Mouse (Mus musculus) MEL (cell line): Measurements from ENCODE around the gene Tsx. TPM values are rescaled to one million over a fixed set of nuclear protein-coding genes. Genes with fewer than 3 reads are reported as not detected.

ENCODE experiments used
- DNase-seq: peaks from one replicate; pipeline ENCODE4 v3.0.0; 2011; ENCODE audit warnings: low read depth, low spot score
- H3K27ac ChIP-seq: 2 replicates; pipeline ENCODE4 v1.5.1; 2012; ENCODE audit warnings: low read depth, mild to moderate bottlenecking, control low read depth, low read length, moderate library complexity; ENCODE audit not compliant: control insufficient read depth
- H3K27me3 ChIP-seq, 2 experiments: fragments of 150-350 bp in 1 of 2; sonication (generic) in 1 of 2; 2 replicates each; pipeline ENCODE4 v1.6.1; 2012; ENCODE audit warnings: low read length in 2 of 2, mild to moderate bottlenecking in 2 of 2, improper control_type of control experiment in 1 of 2, moderate library complexity in 1 of 2; ENCODE audit not compliant: insufficient read depth in 2 of 2, control insufficient read depth in 1 of 2
- H3K36me3 ChIP-seq, 2 experiments: 2 replicates each; pipeline ENCODE4 v1.6.1; 2012 to 2014; ENCODE audit warnings: low read length in 2 of 2, improper control_type of control experiment in 1 of 2, inconsistent platforms in 1 of 2, mild to moderate bottlenecking in 1 of 2; ENCODE audit not compliant: insufficient read depth in 2 of 2, control insufficient read depth in 1 of 2
- H3K4me1 ChIP-seq, 2 experiments: fragments of 150-350 bp in 1 of 2; sonication (generic) in 1 of 2; 2 replicates each; pipeline ENCODE4 v1.6.1; 2012; ENCODE audit warnings: low read length in 2 of 2, improper control_type of control experiment in 1 of 2, mild to moderate bottlenecking in 1 of 2; ENCODE audit not compliant: insufficient read depth in 2 of 2, control insufficient read depth in 1 of 2
- H3K4me3 ChIP-seq, 2 experiments: fragments of 150-350 bp in 1 of 2; sonication (generic) in 1 of 2; 2 replicates each; pipeline ENCODE4 v1.5.1; 2012; ENCODE audit warnings: low read depth in 2 of 2, low read length in 2 of 2, mild to moderate bottlenecking in 2 of 2, moderate library complexity in 2 of 2, control low read depth in 1 of 2, improper control_type of control experiment in 1 of 2; ENCODE audit not compliant: control insufficient read depth in 1 of 2, insufficient read depth in 1 of 2
- H3K79me2 ChIP-seq: 2 replicates; pipeline ENCODE4 v1.6.1; 2012; ENCODE audit warnings: mild to moderate bottlenecking, low read length, moderate library complexity; ENCODE audit not compliant: control insufficient read depth, poor library complexity, insufficient read depth
- H3K9ac ChIP-seq: 2 replicates; pipeline ENCODE4 v1.6.1; 2012; ENCODE audit warnings: low read depth, mild to moderate bottlenecking, control low read depth, low read length, moderate library complexity; ENCODE audit not compliant: control insufficient read depth, poor library complexity, severe bottlenecking
- H3K9me3 ChIP-seq: fragments of 150-350 bp; sonication (generic); replicated peaks from 2 replicates; pipeline ENCODE4 v1.6.1; 2012; ENCODE audit warnings: mild to moderate bottlenecking, low read length, improper control_type of control experiment, moderate library complexity; ENCODE audit not compliant: insufficient read depth
- CHD1 ChIP-seq: IDR thresholded peaks from 2 replicates; pipeline ENCODE4 v1.6.1; 2012; ENCODE audit warnings: low read depth, mild to moderate bottlenecking, inconsistent platforms, low read length, improper control_type of control experiment
- CTCF ChIP-seq, 3 experiments: IDR thresholded peaks in 2 of 3; conservative IDR thresholded peaks in 1 of 3; 2 replicates each; pipeline ENCODE4 v1.5.1; 2011 to 2012; ENCODE audit warnings: low read length in 3 of 3, low read depth in 2 of 3, mild to moderate bottlenecking in 2 of 3, improper control_type of control experiment in 1 of 3, inconsistent platforms in 1 of 3, mixed read lengths in 1 of 3, moderate library complexity in 1 of 3; ENCODE audit not compliant: control insufficient read depth in 1 of 3, insufficient read depth in 1 of 3, poor library complexity in 1 of 3, severe bottlenecking in 1 of 3
- E2F4 ChIP-seq: IDR thresholded peaks from 2 replicates; pipeline ENCODE4 v1.6.1; 2011; ENCODE audit warnings: low read depth, low read length, improper control_type of control experiment, borderline replicate concordance
- EP300 ChIP-seq, 2 experiments: IDR thresholded peaks; 2 replicates each; pipeline ENCODE4 v1.6.1; 2011; ENCODE audit warnings: improper control_type of control experiment in 2 of 2, low read length in 2 of 2, low read depth in 1 of 2, mild to moderate bottlenecking in 1 of 2
- ETS1 ChIP-seq: IDR thresholded peaks from 2 replicates; pipeline ENCODE4 v1.6.1; 2012; ENCODE audit warnings: low read depth, mild to moderate bottlenecking, inconsistent platforms, low read length, improper control_type of control experiment, moderate library complexity
- GATA1 ChIP-seq: IDR thresholded peaks from 2 replicates; pipeline ENCODE4 v1.6.1; 2011; ENCODE audit warnings: low read depth, low read length, improper control_type of control experiment
- HCFC1 ChIP-seq: IDR thresholded peaks from 2 replicates; pipeline ENCODE4 v1.6.1; 2012; ENCODE audit warnings: low read depth, mild to moderate bottlenecking, inconsistent platforms, low read length, improper control_type of control experiment, moderate library complexity
- JUND ChIP-seq: IDR thresholded peaks from 2 replicates; pipeline ENCODE4 v1.6.1; 2011; ENCODE audit warnings: low read depth, mild to moderate bottlenecking, improper control_type of control experiment, low read length
- KAT2A ChIP-seq: conservative IDR thresholded peaks from 2 replicates; pipeline ENCODE4 v1.6.1; 2012; ENCODE audit warnings: low read depth, low read length, improper control_type of control experiment, inconsistent platforms
- MAFK ChIP-seq: IDR thresholded peaks from 2 replicates; pipeline ENCODE4 v1.6.1; 2011; ENCODE audit warnings: low read depth, mild to moderate bottlenecking, low read length, improper control_type of control experiment, borderline replicate concordance
- MAZ ChIP-seq: IDR thresholded peaks from 2 replicates; pipeline ENCODE4 v1.6.1; 2012; ENCODE audit warnings: low read depth, mild to moderate bottlenecking, inconsistent platforms, low read length, improper control_type of control experiment
- MYC ChIP-seq: IDR thresholded peaks from 2 replicates; pipeline ENCODE4 v1.6.1; 2011; ENCODE audit warnings: low read depth, mild to moderate bottlenecking, low read length, improper control_type of control experiment, moderate library complexity
- NELFE ChIP-seq: IDR thresholded peaks from 2 replicates; pipeline ENCODE4 v1.6.1; 2011; ENCODE audit warnings: low read depth, low read length, improper control_type of control experiment
- NRF1 ChIP-seq: IDR thresholded peaks from 2 replicates; pipeline ENCODE4 v1.6.1; 2014; ENCODE audit warnings: low read depth, mild to moderate bottlenecking, inconsistent platforms, low read length, improper control_type of control experiment, moderate library complexity; ENCODE audit not compliant: poor library complexity, insufficient read depth, severe bottlenecking
- POLR2A ChIP-seq, 2 experiments: IDR thresholded peaks; 2 replicates each; pipeline ENCODE4 v1.6.1; 2011 to 2012; ENCODE audit warnings: low read length in 2 of 2, mild to moderate bottlenecking in 2 of 2, control low read depth in 1 of 2, improper control_type of control experiment in 1 of 2, low read depth in 1 of 2, moderate library complexity in 1 of 2; ENCODE audit not compliant: control insufficient read depth in 1 of 2, insufficient read depth in 1 of 2, poor library complexity in 1 of 2
- POLR2AphosphoS2 ChIP-seq: IDR thresholded peaks from 2 replicates; pipeline ENCODE4 v1.6.1; 2011; ENCODE audit warnings: low read length, improper control_type of control experiment
- POLR2AphosphoS5 ChIP-seq: IDR thresholded peaks from 2 replicates; pipeline ENCODE4 v1.6.1; 2012; ENCODE audit warnings: low read depth, borderline replicate concordance, mild to moderate bottlenecking, inconsistent platforms, low read length, moderate library complexity, mixed read lengths
- RAD21 ChIP-seq: IDR thresholded peaks from 2 replicates; pipeline ENCODE4 v1.6.1; 2011; ENCODE audit warnings: mild to moderate bottlenecking, low read depth, low read length, improper control_type of control experiment
- RCOR1 ChIP-seq: IDR thresholded peaks from 2 replicates; pipeline ENCODE4 v1.6.1; 2012; ENCODE audit warnings: low read depth, mild to moderate bottlenecking, inconsistent platforms, low read length, improper control_type of control experiment
- SIN3A ChIP-seq: IDR thresholded peaks from 2 replicates; pipeline ENCODE4 v1.6.1; 2012; ENCODE audit warnings: low read length, improper control_type of control experiment, inconsistent platforms
- TBP ChIP-seq: IDR thresholded peaks from 2 replicates; pipeline ENCODE4 v1.8.0; 2011; ENCODE audit warnings: low read depth, low read length, improper control_type of control experiment
- ZKSCAN1 ChIP-seq: IDR thresholded peaks from 2 replicates; pipeline ENCODE4 v1.6.1; 2012; ENCODE audit warnings: low read depth, mild to moderate bottlenecking, inconsistent platforms, low read length, improper control_type of control experiment, moderate library complexity
- ZMIZ1 ChIP-seq: IDR thresholded peaks from 2 replicates; pipeline ENCODE4 v1.6.1; 2012; ENCODE audit warnings: low read depth, mild to moderate bottlenecking, inconsistent platforms, low read length, improper control_type of control experiment, moderate library complexity
- ZNF384 ChIP-seq: IDR thresholded peaks from 2 replicates; pipeline ENCODE4 v1.6.1; 2012; ENCODE audit warnings: low read depth, mild to moderate bottlenecking, inconsistent platforms, low read length, improper control_type of control experiment
- polyA plus RNA-seq, 2 experiments: library from polyadenylated mRNA; stranded (reverse) in 1 of 2; unstranded in 1 of 2; fragments of >175 nt in 1 of 2; fragments of >200 nt in 1 of 2; gene quantifications; 2 replicates each; pipeline versions ENCODE4 v1.2.1 to v1.2.4; 2012; ENCODE audit warnings: low replicate concordance in 2 of 2, low read depth in 1 of 2; ENCODE audit not compliant: insufficient read length in 2 of 2, insufficient read depth in 1 of 2, missing spikeins in 1 of 2
- total RNA-seq: library from RNA; depleted of rRNA; stranded (reverse); fragments of 300-350 nt; gene quantifications from 2 replicates; pipeline ENCODE4 v1.2.3, GENCODE M21; 2012

Tsx gene
- total and polyA plus RNA-seq, 3 experiments, result not detected

GRCm38 (mm10) chrX:103427677-103428076 is 13.4 kb downstream of the Tsx start:
- no peak overlapping the region for H3K9ac ChIP-seq
- DNase-seq, result no peak
- no peaks in the 10 kb centered on the region for H3K36me3 ChIP-seq
- H3K4me1 ChIP-seq, result no peaks in the 10 kb centered on the region
- TF ChIP-seq TBP (no peak), NELFE (no peak), ETS1 (no peak), MAZ (no peak), POLR2AphosphoS2 (no peak), POLR2AphosphoS5 (no peak), NRF1 (no peak), HCFC1 (no peak), E2F4 (no peak), MYC (no peak)
- no peak overlapping the region for H3K27ac ChIP-seq
- no peaks in the 10 kb centered on the region for H3K9me3 ChIP-seq
- no peaks in the 10 kb centered on the region for H3K27me3 ChIP-seq
- H3K79me2 ChIP-seq, result no peaks in the 10 kb centered on the region
- H3K4me3 ChIP-seq, result no peak overlapping the region

DNA sequence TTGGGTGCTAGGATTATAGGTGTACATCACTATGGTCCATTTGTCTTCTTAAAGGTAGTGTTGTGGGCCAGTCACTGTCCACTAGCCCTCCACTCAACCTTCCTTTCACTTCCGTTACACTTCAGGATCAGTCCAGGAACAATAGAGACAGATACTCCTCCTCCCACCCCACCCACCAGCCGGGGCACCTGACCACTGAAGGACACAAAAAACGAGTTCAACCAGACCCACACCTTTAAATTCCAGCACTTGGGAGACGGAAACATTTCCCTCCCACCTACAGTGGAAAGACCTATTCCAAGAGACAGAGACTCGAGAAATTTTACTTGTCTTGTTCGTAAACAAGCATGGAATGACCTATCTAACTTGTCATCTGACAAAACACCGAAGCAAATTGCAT is 18.0 kb downstream of the Tsx start:
- Histone ChIP-seq H3K27me3 (no peaks in the 10 kb centered on the region; a peak in 1 of 4 replicates), H3K9ac (no peak overlapping the region), H3K4me1 (no peaks in the 10 kb centered on the region), H3K36me3 (no peaks in the 10 kb centered on the region), H3K79me2 (no peaks in the 10 kb centered on the region)
- TF ChIP-seq TBP (no peak), CTCF (IDR thresholded peaks at IDR 0.05 in 2 of 3, conservative IDR thresholded peaks at IDR 0.05 in 1 of 3; ENCODE audit: control insufficient read depth in 1 of 3, insufficient read depth in 1 of 3, low read depth in 2 of 3, low read length in 3 of 3, poor library complexity in 1 of 3, severe bottlenecking in 1 of 3) (no peak), RAD21 (no peak), ZKSCAN1 (no peak), KAT2A (no peak), CHD1 (no peak), GATA1 (no peak), MAFK (no peak), ZMIZ1 (no peak), ZNF384 (no peak), POLR2A (IDR thresholded peaks at IDR 0.05; ENCODE audit: control insufficient read depth in 1 of 2, insufficient read depth in 1 of 2, low read depth in 1 of 2, low read length in 2 of 2, poor library complexity in 1 of 2) (no peak), EP300 (IDR thresholded peaks at IDR 0.05; ENCODE audit: low read depth in 1 of 2, low read length in 2 of 2) (no peak), JUND (no peak), RCOR1 (no peak), SIN3A (no peak)
- TF ChIP-seq, all 39 proteins: peak for 0
- H3K27ac ChIP-seq, result no peak overlapping the region
- no peaks in the 10 kb centered on the region for H3K9me3 ChIP-seq
- no peak for DNase-seq
- no peak overlapping the region for H3K4me3 ChIP-seq
